Mouse (Mus musculus): ENCODE measurements at regions not wholly inside any gene's neighbourhood (a gene's known extent, or its start where the extent isn't known, plus 50 kb on each side); places are given as distances from the start of the nearest gene placed in this dataset.

GRCm38 (mm10) chr1:183826300-183826699, 186.8 kb upstream of the Dusp10 start:
- DNase-seq (ENCODE audit: low read depth in 1 of 2, low spot score in 2 of 2): no peak

DNA sequence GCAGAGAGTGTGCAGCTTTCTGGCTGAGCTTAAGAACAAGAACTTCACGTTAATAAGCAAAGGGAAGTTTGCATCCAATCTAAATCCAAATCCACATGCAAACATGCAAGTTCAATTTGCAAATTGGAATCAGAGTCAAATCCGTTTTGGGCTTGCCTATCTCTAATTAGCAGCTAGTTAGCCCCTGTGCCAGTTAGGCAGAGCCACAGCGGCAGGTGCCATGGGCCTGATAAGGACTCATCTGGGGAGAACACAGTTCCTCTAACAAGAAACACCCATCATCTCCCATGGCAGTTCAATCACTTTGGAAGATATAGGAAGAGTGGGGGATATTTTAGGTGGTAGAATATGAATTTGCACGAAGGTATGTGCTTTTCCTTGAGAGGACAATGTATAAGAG, 168.0 kb upstream of the Dusp10 start:
- DNase-seq (ENCODE audit: low read depth in 1 of 2, low spot score in 2 of 2): no peak

- DNase-seq (ENCODE audit: low read depth in 1 of 2, low spot score in 2 of 2): no peak
These were observed 159.0 kb upstream of the Dusp10 start for GRCm38 (mm10) chr1:183853956-183854613.

DNA sequence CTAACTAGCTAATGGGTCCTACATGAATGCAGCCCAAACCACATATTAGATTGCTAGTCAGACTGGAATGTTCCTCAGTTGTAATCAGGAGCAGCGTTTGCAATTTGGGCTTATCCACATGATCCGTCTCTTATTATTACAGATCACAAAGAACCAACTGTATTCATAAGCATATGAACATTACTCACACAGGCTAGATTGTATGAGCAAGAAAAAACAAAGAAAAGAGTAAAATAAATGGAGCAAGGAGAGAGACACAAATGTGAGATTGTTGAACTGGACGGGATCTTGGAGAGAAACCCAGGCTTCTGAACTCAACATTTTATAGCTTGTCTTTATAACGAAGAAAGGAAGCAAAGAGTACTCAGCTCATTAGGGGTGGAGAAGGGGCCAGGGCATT, 148.0 kb upstream of the Dusp10 start:
- no peak for DNase-seq (ENCODE audit: low read depth in 1 of 2, low spot score in 2 of 2)

DNA sequence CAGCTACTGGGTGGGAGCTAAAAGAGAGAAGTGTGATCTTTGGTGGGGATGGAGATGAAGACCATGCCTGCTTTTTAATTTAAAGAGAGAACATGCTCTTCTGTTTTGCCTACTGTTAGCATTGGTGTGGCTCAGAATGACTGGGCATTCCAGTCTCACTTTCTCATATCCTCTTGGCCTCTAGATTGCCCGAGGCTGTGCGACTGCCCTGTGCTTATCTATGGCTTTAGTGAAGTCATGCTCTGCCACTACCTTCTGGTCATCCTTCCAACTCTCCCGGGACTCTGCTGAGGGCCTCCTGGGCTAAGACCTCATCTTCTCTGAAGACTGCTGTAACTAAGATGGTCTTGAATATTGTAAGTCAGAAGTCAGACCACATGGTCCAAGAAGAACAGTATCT, 147.5 kb upstream of the Dusp10 start:
- DNase-seq (ENCODE audit: low read depth in 1 of 2, low spot score in 2 of 2): no peak

DNA sequence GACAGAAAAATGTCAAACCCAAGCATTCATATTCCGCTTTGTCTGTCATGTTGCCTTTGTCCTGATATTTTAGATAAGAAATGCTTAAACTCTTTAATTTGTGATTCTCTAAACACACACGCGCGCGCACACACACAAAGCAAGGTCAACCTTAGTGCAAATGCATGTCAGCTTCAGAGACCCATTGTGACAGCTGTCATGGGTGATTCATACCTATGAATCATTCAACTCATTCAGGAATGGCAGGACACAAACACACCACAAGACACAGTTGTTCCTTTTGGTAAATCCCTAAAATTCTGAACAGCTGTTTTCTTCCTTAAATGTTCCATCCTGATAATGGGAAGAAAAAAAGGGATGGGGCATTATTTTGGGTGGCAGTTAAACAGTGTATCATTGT, 144.1 kb upstream of the Dusp10 start:
- DNase-seq (ENCODE audit: low read depth in 1 of 2, low spot score in 2 of 2): no peak

GRCm38 (mm10) chr1:183895936-183896335, 117.2 kb upstream of the Dusp10 start:
- DNase-seq (ENCODE audit: low read depth in 1 of 2, low spot score in 2 of 2): no peak

DNA sequence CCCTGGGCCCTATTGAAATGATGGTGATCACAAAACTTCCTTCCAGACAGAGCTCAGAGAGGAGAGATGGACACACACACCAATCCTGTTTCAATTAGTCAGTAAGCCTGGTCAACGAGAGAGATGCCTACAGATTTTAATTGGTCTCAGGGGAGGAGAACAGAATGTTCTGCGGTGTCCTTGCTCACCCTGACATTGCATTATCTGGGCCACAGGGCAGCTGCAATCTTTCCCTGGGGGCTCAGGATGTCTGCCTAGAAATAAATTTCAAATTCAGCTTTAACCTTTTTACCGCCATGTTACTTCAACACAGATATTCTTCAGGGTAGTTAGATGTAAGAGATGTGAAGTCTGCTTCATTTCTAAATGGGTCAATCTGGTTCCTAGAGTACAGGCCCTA, 115.0 kb upstream of the Dusp10 start:
- DNase-seq (ENCODE audit: low read depth in 1 of 2, low spot score in 2 of 2): no peak

- DNase-seq (ENCODE audit: low read depth in 1 of 2, low spot score in 2 of 2): no peak
These were observed 108.5 kb upstream of the Dusp10 start for GRCm38 (mm10) chr1:183904564-183904963.

DNA sequence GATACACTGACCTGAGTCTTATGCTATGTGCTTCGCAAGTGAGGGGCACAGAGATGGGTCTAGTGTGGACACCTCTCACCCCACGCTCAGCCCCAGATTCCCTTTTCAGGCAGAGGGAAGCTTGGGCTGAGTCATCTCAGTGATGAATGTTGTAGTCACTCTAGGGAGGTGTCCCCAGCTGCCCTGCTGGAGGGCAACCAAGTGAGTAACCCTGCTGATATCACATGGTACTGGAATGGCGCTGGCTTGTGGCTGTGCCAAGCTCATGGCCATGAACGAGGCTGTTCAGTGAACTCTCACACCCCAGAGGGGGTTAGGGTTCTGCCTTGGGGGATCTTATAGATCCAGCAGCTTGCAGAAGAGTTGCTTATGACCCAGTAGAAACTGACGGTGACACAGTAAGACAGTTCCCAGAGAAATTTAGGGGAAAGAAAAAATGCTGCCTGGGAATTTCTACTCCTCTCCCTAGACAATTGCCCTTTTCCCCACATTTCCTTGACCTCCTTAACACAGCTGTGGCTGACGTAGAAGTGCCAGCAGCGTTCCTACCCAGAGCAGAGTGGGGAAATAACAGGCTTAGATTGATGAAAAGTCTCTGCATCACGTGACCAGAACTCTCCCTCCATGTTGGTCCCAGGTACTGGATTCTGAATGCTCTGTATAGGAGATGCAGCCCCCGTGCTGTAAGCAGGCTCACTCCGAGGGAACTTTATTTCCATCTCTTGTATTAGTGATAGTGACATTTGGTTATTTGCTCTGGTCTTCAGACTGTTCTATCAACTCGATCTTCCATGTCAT, 107.6 kb upstream of the Dusp10 start:
- no peak for DNase-seq (ENCODE audit: low read depth in 1 of 2, low spot score in 2 of 2)

DNA sequence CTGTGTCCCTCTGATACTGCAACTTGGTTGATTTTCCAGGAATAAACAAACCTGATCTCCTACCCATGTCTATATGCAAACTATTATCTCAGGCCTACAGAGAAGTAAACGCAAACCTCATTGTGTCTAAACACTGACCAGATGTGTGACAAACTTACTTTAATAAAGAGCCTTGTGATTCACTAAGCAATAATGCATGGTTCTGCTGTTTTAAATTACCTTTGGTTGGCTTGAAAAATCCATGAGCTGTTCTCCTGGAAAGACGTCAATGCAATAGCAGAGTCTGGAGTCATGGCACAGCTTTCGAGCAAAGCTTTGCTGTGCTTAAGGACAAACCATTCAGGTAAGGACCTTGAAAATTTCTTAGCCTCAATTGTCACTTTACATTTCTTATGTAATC, 95.4 kb upstream of the Dusp10 start:
- DNase-seq (ENCODE audit: low read depth in 1 of 2, low spot score in 2 of 2): no peak

- no peak for DNase-seq (ENCODE audit: low read depth in 1 of 2, low spot score in 2 of 2)
These were observed 91.8 kb upstream of the Dusp10 start for GRCm38 (mm10) chr1:183921262-183921661.

DNA sequence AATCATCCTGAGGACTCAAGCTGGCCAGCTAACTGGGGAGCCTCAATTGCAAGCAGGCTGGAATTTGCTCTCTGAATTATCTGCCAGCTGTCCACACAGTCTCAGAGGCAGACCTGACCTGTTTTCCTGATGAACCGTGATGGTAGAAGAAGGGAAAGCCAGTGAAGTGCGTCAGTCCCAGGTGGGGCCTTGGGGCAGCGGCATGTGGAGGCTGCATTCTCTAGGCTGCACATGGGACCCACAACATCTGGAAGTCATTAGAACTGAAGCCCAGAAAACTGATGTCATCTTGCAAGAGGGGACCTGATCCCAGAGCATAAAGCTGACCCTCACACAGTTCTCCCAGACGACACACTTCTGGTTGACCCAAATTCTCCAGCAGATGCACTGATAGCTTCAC, 84.6 kb upstream of the Dusp10 start:
- DNase-seq (ENCODE audit: low read depth in 1 of 2, low spot score in 2 of 2): no peak

GRCm38 (mm10) chr1:183930363-183930982, 82.6 kb upstream of the Dusp10 start:
- DNase-seq (ENCODE audit: low read depth in 1 of 2, low spot score in 2 of 2): no peak

DNA sequence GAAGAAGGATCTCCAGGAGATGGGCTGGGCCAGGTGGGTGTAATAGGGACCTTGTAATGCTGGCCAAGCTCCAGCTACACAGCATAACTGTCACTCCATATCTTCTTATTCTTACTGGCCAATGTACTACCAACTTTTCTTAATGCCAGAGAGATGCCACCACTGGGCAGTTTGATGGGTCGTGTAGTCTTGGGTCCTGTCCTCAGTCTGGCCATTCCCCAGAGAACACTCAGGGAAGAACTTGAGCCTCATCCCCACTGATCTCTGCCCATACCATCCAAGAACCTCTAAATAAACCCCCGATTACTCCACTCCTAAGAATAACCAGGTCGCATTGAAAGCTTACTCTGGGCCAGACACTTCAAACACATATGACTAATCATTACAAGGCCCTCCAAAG, 82.0 kb upstream of the Dusp10 start:
- DNase-seq (ENCODE audit: low read depth in 1 of 2, low spot score in 2 of 2): no peak

- DNase-seq (ENCODE audit: low read depth in 1 of 2, low spot score in 2 of 2): no peak
These were observed 79.3 kb upstream of the Dusp10 start for GRCm38 (mm10) chr1:183933845-183934244.

DNA sequence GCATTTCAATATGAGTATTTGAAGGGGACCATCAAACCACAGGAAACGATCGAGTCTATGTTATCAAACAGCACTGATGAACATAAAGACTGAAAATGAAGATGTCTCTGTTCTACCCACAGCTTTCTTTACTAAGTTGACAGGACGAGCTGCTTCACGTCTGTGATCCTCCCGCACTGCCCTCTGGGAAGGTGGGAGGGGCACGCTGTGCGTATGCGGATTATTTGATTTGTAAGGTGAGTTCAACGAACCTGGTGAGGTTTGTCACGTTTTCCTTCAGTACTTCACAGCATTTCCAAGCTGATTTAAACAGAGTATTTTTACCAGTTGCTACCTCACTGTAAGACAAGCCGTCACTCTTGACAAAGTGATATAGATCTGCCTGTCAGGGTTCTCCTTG, 75.9 kb upstream of the Dusp10 start:
- DNase-seq (ENCODE audit: low read depth in 1 of 2, low spot score in 2 of 2): no peak

GRCm38 (mm10) chr1:183938361-183938760, 74.7 kb upstream of the Dusp10 start:
- no peak for DNase-seq (ENCODE audit: low read depth in 1 of 2, low spot score in 2 of 2)

DNA sequence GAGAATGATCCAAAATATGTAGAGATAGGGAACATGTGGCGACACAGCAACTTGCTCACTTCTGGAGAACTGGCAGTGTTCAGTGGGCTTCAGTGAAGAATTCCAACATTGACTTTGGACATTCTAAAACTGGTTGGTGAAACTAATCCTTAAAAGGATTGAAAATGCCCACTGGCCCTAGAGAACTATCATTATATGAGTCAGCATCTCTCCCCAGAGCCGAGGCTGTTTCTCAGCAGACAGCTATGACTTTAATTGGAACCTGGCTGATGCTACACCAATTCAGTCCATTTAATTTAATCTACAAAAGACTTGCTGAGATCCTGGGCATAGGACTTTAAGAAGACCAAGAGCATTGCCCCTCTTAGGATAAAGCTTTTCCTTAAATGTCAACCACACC, 72.4 kb upstream of the Dusp10 start:
- DNase-seq (ENCODE audit: low read depth in 1 of 2, low spot score in 2 of 2): no peak

GRCm38 (mm10) chr1:183946241-183946640, 66.9 kb upstream of the Dusp10 start:
- no peak for DNase-seq (ENCODE audit: low read depth in 1 of 2, low spot score in 2 of 2)

DNA sequence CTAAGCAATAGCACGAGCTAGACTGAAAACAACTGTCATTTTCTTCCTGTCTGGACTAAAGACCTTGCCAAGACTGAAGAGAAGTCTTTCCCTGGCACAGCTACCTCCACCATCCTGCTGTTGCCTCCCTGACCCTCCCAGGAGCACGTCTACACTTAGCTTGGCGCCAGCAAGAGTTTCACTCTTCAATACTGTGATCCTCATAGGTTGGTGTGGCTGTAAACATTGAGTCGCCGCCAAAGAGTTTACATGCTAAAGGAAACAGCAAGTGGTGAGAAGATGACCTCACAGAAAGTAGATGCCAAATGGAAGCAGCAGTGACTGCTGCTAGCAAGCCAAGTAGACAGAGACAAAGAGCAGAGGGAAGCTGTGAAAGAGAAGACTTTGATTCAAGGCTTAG, 66.0 kb upstream of the Dusp10 start:
- DNase-seq (ENCODE audit: low read depth in 1 of 2, low spot score in 2 of 2): no peak

- no peak for DNase-seq (ENCODE audit: low read depth in 1 of 2, low spot score in 2 of 2)
These were observed 63.9 kb upstream of the Dusp10 start for GRCm38 (mm10) chr1:183949205-183949604.

All from monocyte, adult 2 months (primary cell).